8 mouse cellular contexts compared by ENCODE assay signal in the genomic region with DNA sequence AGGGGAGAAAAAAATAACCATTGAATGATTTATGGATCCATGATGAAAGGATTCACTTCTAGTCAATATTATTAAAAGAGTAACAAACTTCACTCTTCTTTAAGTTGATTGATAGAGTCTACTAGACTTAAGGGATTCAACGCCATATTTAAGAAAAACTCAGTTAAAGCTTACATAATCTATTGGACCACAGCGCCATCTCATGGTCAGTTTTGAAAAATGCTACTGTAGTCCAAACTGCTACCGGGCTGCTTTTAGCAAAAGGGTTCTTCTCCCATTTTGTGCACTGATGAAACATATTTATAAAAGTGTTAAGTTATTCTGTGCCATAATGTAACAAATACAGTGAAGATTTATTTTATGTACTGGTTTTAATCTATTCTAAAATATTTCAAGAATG. TPM values are rescaled to one million over a fixed set of nuclear protein-coding genes. Genes with fewer than 3 reads are reported as not detected.
DNase-seq lines count a peak whose midpoint lies in the region; ATAC-seq and TF ChIP-seq lines count a peak whose summit lies in the region.
"Had no signal": no experiment of that assay in that cellular context is flagged by ENCODE, and none has a peak within 500 bp of the region (broad histone marks: within the 10 kb centered on the region; RNA-seq: fewer than 3 reads in every experiment).

No protein-coding gene starts in this region.

- no peaks in the 10 kb centered on the region for H3K36me3 ChIP-seq in G1E (replicated peaks)
- H3K36me3 ChIP-seq: midbrain, embryonic 12.5 days had no signal

- peak; percentile 30 for DNase-seq in layer of hippocampus, adult 11-12 months (ENCODE audit: low spot score)
- no peak for DNase-seq in layer of hippocampus, adult 9-11 months
- DNase-seq in G1E (ENCODE audit: low spot score) = peak; percentile 21
- DNase-seq in adrenal gland, adult 2 months = peak; percentile 14
- DNase-seq in frontal cortex, postnatal 36 days (ENCODE audit: low spot score in 2 of 2) = peak; percentile 33 to 52
- DNase-seq in lung, postnatal 14 days = peak; percentile 41
- peak; percentile 6 for DNase-seq in thymus, postnatal 25 days

- peaks cover 11% of the 10 kb centered on the region for H3K27me3 ChIP-seq in G1E (ENCODE audit: insufficient read depth, low read length)
- H3K27me3 ChIP-seq: midbrain, embryonic 12.5 days had no signal

- peaks cover 5% of the 10 kb centered on the region for H3K4me1 ChIP-seq in G1E (ENCODE audit: insufficient read depth, low read depth, low read length)
- H3K4me1 ChIP-seq: midbrain, embryonic 12.5 days had no signal

- TF ChIP-seq CTCF in G1E (IDR thresholded peaks at IDR 0.05; ENCODE audit: low read depth, low read length) = no peak

- ATAC-seq in G1E (ENCODE audit: extremely low read depth, insufficient number of reproducible peaks, low FRiP score, poor library complexity, severe bottlenecking) = peak; percentile 45

- no peaks in the 10 kb centered on the region for H3K9me3 ChIP-seq in G1E (replicated peaks)
- H3K9me3 ChIP-seq: midbrain, embryonic 12.5 days had no signal

- H3K4me3 ChIP-seq in G1E (ENCODE audit: low read depth, low read length) = no peak overlapping the region
- H3K4me3 ChIP-seq: midbrain, embryonic 12.5 days had no signal

RNA-seq across cellular contexts. Expression of a gene that starts 23.0 kb away (rescaled TPM):
- total RNA-seq in G1E (2014; fragmentation: Nextera tagmentation) (162 and 208 TPM in 2 replicates), G1E (2017) (230 and 263 TPM in 2 replicates)
- 5.4 and 8.3 TPM in 2 replicates for polyA plus RNA-seq in G1E (2012)
- total RNA-seq in adrenal gland, adult 2 months (2021) = 100 to 1,000 TPM; 355 to 390 TPM
- 19.1 and 26.6 TPM in 2 replicates for polyA plus RNA-seq in adrenal gland, adult 2 months (2012; rRNA removed)
